Mouse (Mus musculus): ENCODE measurements around the gene Yaf2. TPM values are rescaled to one million over a fixed set of nuclear protein-coding genes. Genes with fewer than 3 reads are reported as not detected.
"Not testable (repeated sequence)": the region's sequence is repeated elsewhere in the genome, so short reads cannot be mapped to it uniquely, and the experiment has no call there.

Gene Yaf2
- polyA plus RNA-seq, 1 experiment from 2014 or later, result 58.2 TPM

GRCm38 (mm10) chr15:93331256-93331655, 5.5 kb downstream of the Yaf2 start:
- peaks cover 4% of the 10 kb centered on the region; the same call in 1 of the 2 replicates for H3K4me1 ChIP-seq (ENCODE audit: insufficient read depth, low read depth, low read length)
- H3K27ac ChIP-seq (ENCODE audit: low read length), result no peak overlapping the region
- WGBS, result 87% methylated on average over 11 of the region's 11 CpGs
- no peak overlapping the region for H3K9ac ChIP-seq (replicated peaks; ENCODE audit: low read depth)
- ATAC-seq (no peak), DNase-seq (ENCODE audit: low spot score) (no peak)
- H3K36me3 ChIP-seq (ENCODE audit: insufficient read depth, low read length), result no peaks in the 10 kb centered on the region
- no peaks in the 10 kb centered on the region for H3K27me3 ChIP-seq (replicated peaks; ENCODE audit: insufficient read depth, low read length)
- no peak for TF ChIP-seq EP300 (IDR thresholded peaks at IDR 0.05)
- no peak for TF ChIP-seq CTCF (IDR thresholded peaks at IDR 0.05)
- H3K4me3 ChIP-seq (ENCODE audit: low read depth, low read length), result no peak overlapping the region
- no peaks in the 10 kb centered on the region for H3K9me3 ChIP-seq (ENCODE audit: low read length)
- H3K4me2 ChIP-seq (replicated peaks; ENCODE audit: low read depth, low read length), result no peak overlapping the region

- Histone ChIP-seq H3K4me2 (replicated peaks; ENCODE audit: low read depth, low read length) (no peak overlapping the region), H3K9ac (replicated peaks; ENCODE audit: low read depth) (no peak overlapping the region), H3K4me1 (ENCODE audit: insufficient read depth, low read depth, low read length) (peaks cover 4% of the 10 kb centered on the region; the same call in 1 of the 2 replicates), H3K36me3 (ENCODE audit: insufficient read depth, low read length) (no peaks in the 10 kb centered on the region), H3K27me3 (replicated peaks; ENCODE audit: insufficient read depth, low read length) (no peaks in the 10 kb centered on the region), H3K9me3 (ENCODE audit: low read length) (no peaks in the 10 kb centered on the region), H3K27ac (ENCODE audit: low read length) (no peak overlapping the region), H3K4me3 (ENCODE audit: low read depth, low read length) (no peak overlapping the region)
- ATAC-seq (peak; percentile 32; the same call in 1 of the 2 replicates), DNase-seq (ENCODE audit: low spot score) (no peak)
- 87% methylated on average over 3 of the region's 3 CpGs for WGBS
- TF ChIP-seq CTCF (IDR thresholded peaks at IDR 0.05) (no peak), EP300 (IDR thresholded peaks at IDR 0.05) (no peak)
Measured at GRCm38 (mm10) chr15:93327235-93327634, 9.5 kb downstream of the Yaf2 start.

- peak; percentile 17 for DNase-seq (ENCODE audit: low spot score)
- H3K36me3 ChIP-seq (ENCODE audit: insufficient read depth, low read length), result no peaks in the 10 kb centered on the region
- no peaks in the 10 kb centered on the region for H3K27me3 ChIP-seq (replicated peaks; ENCODE audit: insufficient read depth, low read length)
- peak; percentile 53; the same call in 1 of the 2 replicates for ATAC-seq
- peaks cover 4% of the 10 kb centered on the region; the same call in 1 of the 2 replicates for H3K4me1 ChIP-seq (ENCODE audit: insufficient read depth, low read depth, low read length)
- H3K9ac ChIP-seq (replicated peaks; ENCODE audit: low read depth), result no peak overlapping the region
- no peak overlapping the region for H3K4me2 ChIP-seq (replicated peaks; ENCODE audit: low read depth, low read length)
- no peak for TF ChIP-seq EP300 (IDR thresholded peaks at IDR 0.05)
- no peak for TF ChIP-seq CTCF (IDR thresholded peaks at IDR 0.05)
- H3K4me3 ChIP-seq (ENCODE audit: low read depth, low read length), result no peak overlapping the region
- WGBS, result 54% methylated on average over 10 of the region's 10 CpGs
- no peaks in the 10 kb centered on the region for H3K9me3 ChIP-seq (ENCODE audit: low read length)
- H3K27ac ChIP-seq (ENCODE audit: low read length), result no peak overlapping the region
Measured at GRCm38 (mm10) chr15:93326651-93327050, 10.1 kb downstream of the Yaf2 start.

- Histone ChIP-seq H3K36me3 (ENCODE audit: insufficient read depth, low read length) (no peaks in the 10 kb centered on the region), H3K4me3 (ENCODE audit: low read depth, low read length) (no peak overlapping the region), H3K27me3 (replicated peaks; ENCODE audit: insufficient read depth, low read length) (no peaks in the 10 kb centered on the region), H3K27ac (ENCODE audit: low read length) (no peak overlapping the region), H3K4me1 (ENCODE audit: insufficient read depth, low read depth, low read length) (peaks cover 4% of the 10 kb centered on the region; the same call in 1 of the 2 replicates), H3K9me3 (ENCODE audit: low read length) (no peaks in the 10 kb centered on the region), H3K4me2 (replicated peaks; ENCODE audit: low read depth, low read length) (no peak overlapping the region), H3K9ac (replicated peaks; ENCODE audit: low read depth) (no peak overlapping the region)
- TF ChIP-seq EP300 (IDR thresholded peaks at IDR 0.05), result no peak
- TF ChIP-seq CTCF (IDR thresholded peaks at IDR 0.05), result no peak
- DNase-seq (ENCODE audit: low spot score), result no peak
- WGBS, result 61% methylated on average over 5 of the region's 5 CpGs
- no peak for ATAC-seq
Measured at GRCm38 (mm10) chr15:93325360-93325759, 11.4 kb downstream of the Yaf2 start.

- H3K4me2 ChIP-seq (replicated peaks; ENCODE audit: low read depth, low read length), result no peak overlapping the region
- no peaks in the 10 kb centered on the region for H3K4me1 ChIP-seq (ENCODE audit: insufficient read depth, low read depth, low read length)
- TF ChIP-seq CTCF (IDR thresholded peaks at IDR 0.05) (no peak), EP300 (IDR thresholded peaks at IDR 0.05) (no peak)
- WGBS, result 81% methylated on average over 1 of the region's 1 CpGs
- H3K27me3 ChIP-seq (replicated peaks; ENCODE audit: insufficient read depth, low read length), result no peaks in the 10 kb centered on the region
- H3K27ac ChIP-seq (ENCODE audit: low read length), result no peak overlapping the region
- no peak for DNase-seq (ENCODE audit: low spot score)
- ATAC-seq, result no peak
- no peak overlapping the region for H3K9ac ChIP-seq (replicated peaks; ENCODE audit: low read depth)
- no peak overlapping the region for H3K4me3 ChIP-seq (ENCODE audit: low read depth, low read length)
- H3K36me3 ChIP-seq (ENCODE audit: insufficient read depth, low read length), result no peaks in the 10 kb centered on the region
- H3K9me3 ChIP-seq (ENCODE audit: low read length), result no peaks in the 10 kb centered on the region
Measured at GRCm38 (mm10) chr15:93318781-93319180, 18.0 kb downstream of the Yaf2 start.

- not testable (repeated sequence) for H3K27me3 ChIP-seq (replicated peaks; ENCODE audit: insufficient read depth, low read length); ATAC-seq; H3K4me3 ChIP-seq (ENCODE audit: low read depth, low read length); H3K9me3 ChIP-seq (ENCODE audit: low read length); H3K27ac ChIP-seq (ENCODE audit: low read length); H3K4me1 ChIP-seq (ENCODE audit: insufficient read depth, low read depth, low read length); H3K9ac ChIP-seq (replicated peaks; ENCODE audit: low read depth); H3K36me3 ChIP-seq (ENCODE audit: insufficient read depth, low read length); DNase-seq (ENCODE audit: low spot score); H3K4me2 ChIP-seq (replicated peaks; ENCODE audit: low read depth, low read length)
- 93% methylated on average over 4 of the region's 4 CpGs for WGBS
Measured at GRCm38 (mm10) chr15:93310304-93310703, 26.4 kb downstream of the Yaf2 start.

- Histone ChIP-seq H3K27ac (ENCODE audit: low read length) (no peak overlapping the region), H3K36me3 (ENCODE audit: insufficient read depth, low read length) (no peaks in the 10 kb centered on the region), H3K4me2 (replicated peaks; ENCODE audit: low read depth, low read length) (no peak overlapping the region), H3K9ac (replicated peaks; ENCODE audit: low read depth) (no peak overlapping the region), H3K4me1 (ENCODE audit: insufficient read depth, low read depth, low read length) (no peaks in the 10 kb centered on the region), H3K9me3 (ENCODE audit: low read length) (no peaks in the 10 kb centered on the region), H3K4me3 (ENCODE audit: low read depth, low read length) (no peak overlapping the region), H3K27me3 (replicated peaks; ENCODE audit: insufficient read depth, low read length) (no peaks in the 10 kb centered on the region)
- TF ChIP-seq EP300 (IDR thresholded peaks at IDR 0.05), result no peak
- no peak for TF ChIP-seq CTCF (IDR thresholded peaks at IDR 0.05)
- DNase-seq (ENCODE audit: low spot score), result no peak
- 55% methylated on average over 2 of the region's 2 CpGs for WGBS
- no peak for ATAC-seq
Measured at GRCm38 (mm10) chr15:93298197-93298596, 38.5 kb downstream of the Yaf2 start.

All from lung, postnatal 0 days (tissue).